Mouse (Mus musculus) layer of hippocampus, postnatal 14 days (tissue): Measurements from ENCODE around the gene Htr3b. TPM values are rescaled to one million over a fixed set of nuclear protein-coding genes. Genes with fewer than 3 reads are reported as not detected.
"Not testable (repeated sequence)": the region's sequence is repeated elsewhere in the genome, so short reads cannot be mapped to it uniquely, and the experiment has no call there.

Source experiments
- DNase-seq, 2 experiments: peaks; one replicate each; pipeline ENCODE4 v3.0.0; 2021 to 2022; ENCODE audit warnings: low spot score in 2 of 2, mixed read lengths in 1 of 2
- long read RNA-seq, 2 experiments: library from polyadenylated mRNA; stranded (forward); transcript quantifications; one replicate each; pipeline ENCODE4 v2.0.0; 2021
- total RNA-seq, 2 experiments: library from RNA; stranded (reverse); gene quantifications; 2 replicates each; pipeline ENCODE4 v1.2.3; 2021

Gene Htr3b
- not detected for total RNA-seq
- long read RNA-seq, experiment 1 = 0 reads
- long read RNA-seq, experiment 2 = 0 reads

- DNase-seq = no peak
Observed at GRCm38 (mm10) chr9:48964587-48965040, at the start of gene Htr3b. Gene Htr3b, minus strand, starts transcription at chr9:48964990.

GRCm38 (mm10) chr9:48999256-48999655, 34.5 kb upstream of the Htr3b start:
- no peak for DNase-seq

- no peak for DNase-seq
Observed at GRCm38 (mm10) chr9:48995735-48996134, 30.9 kb upstream of the Htr3b start.

DNA sequence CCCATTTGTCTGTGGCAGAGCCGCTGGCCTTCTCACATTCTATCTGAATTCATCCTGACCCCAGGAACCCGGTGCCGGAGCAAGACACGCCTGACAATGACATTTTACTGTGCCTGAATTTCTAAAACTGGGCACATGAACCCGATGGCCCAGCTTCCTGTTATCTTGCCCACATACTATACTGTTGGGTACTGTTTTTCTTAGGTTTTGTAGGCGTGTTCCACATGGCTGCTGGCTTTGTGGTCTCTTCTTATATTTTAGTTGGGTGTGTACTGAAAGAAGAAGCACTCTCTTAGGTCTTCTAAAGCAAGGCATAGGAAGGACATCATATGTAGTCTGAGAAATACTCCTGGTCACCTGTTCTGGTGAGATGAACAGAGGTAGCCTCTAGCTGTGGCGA, 30.0 kb upstream of the Htr3b start:
- no peak for DNase-seq

DNA sequence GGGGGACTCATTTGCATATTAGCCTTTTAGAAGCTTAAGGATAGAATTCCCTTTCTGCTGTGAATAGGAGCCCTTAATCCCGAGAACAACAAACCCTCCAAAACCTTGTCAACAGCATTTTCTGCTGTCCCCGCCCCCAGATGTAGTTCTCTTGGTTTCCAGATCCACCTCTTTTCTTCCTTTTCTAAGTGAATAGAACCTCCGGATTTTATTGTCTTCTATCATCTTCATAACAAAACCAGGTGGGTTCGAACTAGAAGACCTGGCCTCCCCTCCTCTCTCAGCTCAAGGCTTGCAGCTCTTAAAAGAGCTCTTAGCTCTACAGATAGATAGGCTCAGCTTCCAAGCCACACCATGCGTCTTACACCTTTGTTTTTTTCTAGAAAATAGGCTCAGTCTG, 26.9 kb upstream of the Htr3b start:
- no peak for DNase-seq

DNA sequence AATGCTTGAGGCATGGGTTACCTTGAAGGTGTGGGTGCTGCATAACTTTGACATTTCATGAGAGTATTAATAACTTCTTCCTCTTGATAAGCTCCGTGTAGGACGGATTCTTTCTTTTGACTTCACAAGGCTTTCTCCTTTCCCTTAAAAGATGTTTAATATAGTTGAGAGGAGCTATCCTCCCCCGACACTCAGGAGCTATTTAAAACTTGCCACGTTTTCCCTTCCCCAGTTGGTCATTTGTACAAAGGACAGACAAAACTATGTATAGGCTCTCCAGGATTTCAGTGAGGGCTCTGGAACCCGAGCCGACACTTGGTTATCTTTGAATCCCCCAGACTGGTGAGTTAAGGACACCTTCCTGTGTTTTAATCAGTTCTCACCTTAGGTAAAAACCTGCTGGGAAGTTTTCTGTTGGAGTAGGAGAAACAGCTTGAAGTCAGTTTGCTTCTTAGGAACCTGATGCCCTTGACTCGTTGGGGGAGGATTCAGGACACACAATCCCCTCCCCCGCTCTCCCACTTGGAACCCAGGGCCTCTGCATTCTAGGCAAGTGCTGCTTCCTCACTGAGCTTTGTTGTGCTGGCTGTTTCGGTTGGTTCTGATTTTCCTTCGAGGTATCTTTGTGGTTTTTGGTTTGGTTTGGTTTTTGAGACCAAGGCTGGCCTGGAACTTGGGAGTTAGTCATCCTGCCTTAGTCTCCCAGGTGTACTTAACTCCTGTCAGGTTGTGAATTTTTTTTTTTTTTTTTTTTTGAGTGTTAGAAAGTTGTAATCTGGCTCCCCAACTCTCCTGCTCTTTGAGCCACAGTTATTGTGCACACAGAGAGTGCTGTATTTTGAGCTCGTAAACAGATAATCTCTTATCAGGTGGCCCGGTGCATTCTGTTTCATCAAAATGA, 22.7 kb upstream of the Htr3b start:
- DNase-seq = no peak

DNA sequence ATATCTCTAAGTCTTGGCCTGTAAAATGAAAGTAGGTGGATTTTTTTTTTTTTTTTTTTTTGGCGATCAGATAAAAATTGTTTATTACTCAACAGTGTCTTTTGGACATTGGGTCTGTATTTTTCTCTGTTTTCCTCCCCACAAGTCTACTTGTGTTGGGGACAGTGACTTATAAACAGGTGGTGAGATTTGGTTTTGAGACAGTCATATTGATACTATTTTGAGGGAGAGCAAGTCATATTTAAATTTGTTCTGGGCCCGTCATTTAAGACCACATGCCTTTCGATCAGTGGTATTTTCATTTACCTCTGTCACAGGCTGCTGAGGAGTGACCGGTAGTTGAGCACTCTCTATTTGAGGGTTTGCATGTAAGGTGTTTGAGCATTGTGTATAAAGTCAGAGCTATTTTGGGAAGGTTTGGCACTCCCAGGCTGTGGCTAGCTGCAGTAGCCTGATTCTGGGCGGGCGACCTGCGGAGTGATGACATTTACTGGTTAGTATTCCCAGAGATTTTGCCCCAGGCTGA, 21.9 kb upstream of the Htr3b start:
- DNase-seq = no peak

- peak in 1 of 2 experiments; percentile 28 for DNase-seq
Observed at GRCm38 (mm10) chr9:48985708-48986088, 20.9 kb upstream of the Htr3b start.

- DNase-seq = peak; percentile 96 to 98
Observed at GRCm38 (mm10) chr9:48984845-48985707, 20.3 kb upstream of the Htr3b start, which contains the start of gene Usp28. Gene Usp28, plus strand, starts transcription at chr9:48985375.

GRCm38 (mm10) chr9:48984320-48984844, 19.6 kb upstream of the Htr3b start:
- no peak for DNase-seq

GRCm38 (mm10) chr9:48983801-48984200, 19.0 kb upstream of the Htr3b start:
- DNase-seq = not testable (repeated sequence)

DNA sequence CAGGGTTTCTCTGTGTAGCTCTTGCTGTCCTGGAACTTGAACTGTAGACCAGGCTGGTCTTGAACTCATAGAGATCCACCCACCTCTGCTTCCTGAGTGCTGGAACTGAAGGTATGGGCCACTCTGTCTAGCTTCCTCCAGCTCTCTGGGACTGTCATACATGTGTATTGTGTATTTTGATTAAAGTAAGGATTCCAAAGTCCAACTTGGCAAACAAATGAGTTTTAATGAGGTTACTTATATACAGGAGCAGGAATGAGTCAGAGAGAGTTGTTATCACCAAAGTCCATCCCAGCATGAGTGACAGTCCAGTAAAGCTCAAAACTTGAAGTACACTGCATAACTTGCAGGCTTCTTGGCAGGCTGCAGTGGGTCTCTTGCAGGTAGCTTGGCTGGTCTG, 17.0 kb upstream of the Htr3b start:
- DNase-seq = no peak

DNA sequence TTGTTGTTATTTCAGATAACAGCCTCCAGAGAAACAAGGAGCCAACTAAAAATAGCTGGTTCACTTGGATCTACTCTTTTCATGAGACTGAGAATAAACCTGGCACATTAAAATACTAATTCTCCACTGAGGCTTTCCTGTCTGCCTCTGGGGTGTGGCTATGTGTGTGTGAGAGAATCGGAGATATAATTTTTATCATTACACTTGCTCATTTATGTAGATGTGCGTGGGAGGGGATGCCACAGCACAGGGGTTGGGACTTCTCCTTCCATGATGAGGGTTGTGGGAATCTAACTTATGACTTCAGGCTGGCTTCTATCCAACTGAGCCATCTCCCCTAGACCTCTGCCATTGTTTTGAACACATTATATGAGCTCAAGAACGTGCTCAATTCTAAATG, 16.0 kb upstream of the Htr3b start:
- no peak for DNase-seq

DNA sequence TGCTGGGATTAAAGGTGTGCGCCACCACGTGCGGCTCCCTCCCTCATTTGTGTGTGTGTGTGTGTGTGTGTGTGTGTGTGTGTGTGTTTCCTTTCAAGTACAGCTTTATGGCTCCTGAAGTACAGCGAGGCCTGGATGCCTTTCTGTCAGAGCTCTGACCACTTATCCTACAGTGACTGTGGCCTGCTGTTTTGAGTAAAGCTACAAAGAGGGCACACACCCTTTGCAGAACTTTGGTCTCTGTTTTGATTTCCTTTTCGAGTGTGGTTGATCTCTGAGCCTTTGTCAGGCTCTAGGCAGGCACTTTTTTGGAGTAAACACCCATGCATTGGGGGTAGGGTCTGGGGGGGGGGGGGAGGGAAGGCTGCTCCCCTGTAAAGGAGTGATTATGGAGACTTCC, 15.6 kb upstream of the Htr3b start:
- no peak for DNase-seq

DNA sequence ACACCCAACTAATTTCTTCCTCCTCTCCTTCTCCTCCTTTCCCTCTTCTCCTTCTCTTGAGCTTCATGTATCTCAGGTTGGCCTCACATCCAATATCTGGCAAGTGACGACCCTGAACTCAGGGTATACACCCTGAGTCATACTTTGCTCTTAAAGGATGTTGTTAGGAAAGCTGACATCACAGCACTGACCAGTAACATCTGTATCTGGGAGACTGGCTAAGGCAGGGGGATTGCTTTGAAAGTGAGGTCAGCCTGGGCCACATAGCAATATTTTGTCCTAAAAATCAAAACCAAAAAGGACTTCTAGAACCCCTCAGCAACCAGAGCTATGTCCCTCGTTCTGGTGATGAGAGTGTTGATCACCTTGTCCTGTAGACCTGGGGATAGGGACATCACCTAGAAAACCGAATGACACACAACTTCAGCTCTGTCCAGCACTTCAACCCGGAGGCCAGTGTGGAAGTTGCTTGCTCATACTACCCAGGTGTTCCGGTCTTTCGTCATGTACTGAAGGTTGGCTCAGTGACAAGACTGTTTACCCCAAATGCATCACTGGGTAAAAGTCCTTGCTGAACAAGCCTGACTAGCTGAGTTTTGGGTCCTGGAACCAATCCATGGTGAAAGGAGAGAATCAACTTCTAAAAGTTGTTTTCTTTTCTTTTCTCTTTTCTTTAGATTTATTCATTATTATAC, 12.0 kb upstream of the Htr3b start:
- DNase-seq = no peak

DNA sequence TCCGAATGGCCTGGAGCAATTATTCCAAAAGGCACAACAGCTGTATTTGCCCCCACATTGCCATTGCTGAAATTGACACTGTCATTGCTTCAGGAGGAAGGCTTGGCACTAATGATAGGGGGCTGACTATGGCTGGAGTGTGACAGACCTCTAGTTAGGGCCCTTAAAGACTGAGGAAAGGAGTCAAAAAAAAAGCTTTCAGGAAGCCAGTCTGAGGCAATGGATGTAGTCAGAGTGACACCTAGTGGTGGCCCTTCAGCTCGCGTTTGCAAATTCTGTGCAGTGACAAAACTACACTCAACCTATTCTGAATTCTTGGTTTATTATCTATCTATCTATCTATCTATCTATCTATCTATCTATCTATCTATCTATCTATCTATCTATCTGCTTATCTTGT, 7.7 kb upstream of the Htr3b start:
- peak; percentile 60 to 70 for DNase-seq

DNA sequence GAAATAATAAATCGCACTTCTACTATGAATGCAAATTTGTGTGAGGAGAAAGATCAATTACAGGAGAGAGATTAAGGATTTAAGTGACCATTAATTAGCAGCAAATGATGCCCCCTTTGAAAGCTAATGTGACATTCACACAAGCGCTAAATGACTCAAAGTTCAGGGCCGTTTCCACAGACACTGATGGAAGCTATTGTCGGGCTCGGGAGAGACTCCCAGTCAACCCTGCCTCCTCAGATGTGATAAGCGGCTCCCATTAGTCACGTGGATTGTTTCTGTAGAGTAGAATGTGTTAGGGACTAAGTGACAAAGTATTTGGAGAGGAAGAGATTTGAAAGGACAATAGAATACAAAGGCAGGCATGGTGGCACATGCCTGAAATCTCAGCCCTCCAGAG, 2.7 kb downstream of the Htr3b start:
- DNase-seq = no peak

GRCm38 (mm10) chr9:48961314-48961713, 3.5 kb downstream of the Htr3b start:
- DNase-seq = no peak

DNA sequence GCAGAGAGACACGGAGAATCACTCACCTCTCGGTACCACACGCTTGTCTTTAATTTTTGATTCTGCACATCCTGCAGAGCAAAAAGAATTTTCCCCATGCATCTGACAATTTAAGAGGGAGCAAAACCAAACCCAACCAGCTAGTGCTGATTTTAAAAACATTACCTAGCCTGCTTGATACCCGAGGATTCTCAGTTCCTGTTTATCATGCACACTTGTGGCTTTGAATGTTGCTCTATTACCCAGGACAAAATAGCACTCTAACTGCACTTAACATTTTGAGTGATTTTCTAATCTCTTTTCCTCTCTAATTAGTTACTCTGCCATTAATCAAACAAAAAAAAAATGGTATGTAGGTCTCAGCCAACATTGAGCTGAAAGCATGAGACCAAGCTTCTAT, 17.2 kb downstream of the Htr3b start:
- DNase-seq = no peak

GRCm38 (mm10) chr9:48942349-48942748, 22.4 kb downstream of the Htr3b start:
- no peak for DNase-seq

GRCm38 (mm10) chr9:48929436-48929835, 35.4 kb downstream of the Htr3b start:
- DNase-seq = peak in 1 of 2 experiments; percentile 3
